In genomic region chr2:61668260-61668659, GRCm38 (mm10) we compare ENCODE assay signal across 9 mouse cellular contexts. TPM values are rescaled to one million over a fixed set of nuclear protein-coding genes. Genes with fewer than 3 reads are reported as not detected.
DNase-seq lines count a peak whose midpoint lies in the region; ATAC-seq and TF ChIP-seq lines count a peak whose summit lies in the region.
"Had no signal": no experiment of that assay in that cellular context is flagged by ENCODE, and none has a peak within 500 bp of the region (broad histone marks: within the 10 kb centered on the region; RNA-seq: fewer than 3 reads in every experiment).

No protein-coding gene starts in this region.

- no peak overlapping the region for H3K4me3 ChIP-seq in intestine, embryonic 14.5 days (ENCODE audit: low read depth, low read length)
- H3K4me3 ChIP-seq in intestine, embryonic 15.5 days (replicated peaks), result no peak overlapping the region
- H3K4me3 ChIP-seq in E14TG2a.4 (replicated peaks; ENCODE audit: low read length), result no peak overlapping the region
- H3K4me3 ChIP-seq in bone marrow, adult 2 months (replicated peaks; ENCODE audit: control insufficient read depth, low read depth, low read length), result no peak overlapping the region
- no peak overlapping the region for H3K4me3 ChIP-seq in embryonic facial prominence, embryonic 11.5 days (ENCODE audit: low read depth, low read length)
- H3K4me3 ChIP-seq in neural tube, embryonic 11.5 days (ENCODE audit: low read depth, low read length), result no peak overlapping the region
- H3K4me3 ChIP-seq: erythroblast, embryonic 14.5 days had no signal

- no peak overlapping the region for H3K27ac ChIP-seq in intestine, embryonic 14.5 days (ENCODE audit: low read depth)
- no peak overlapping the region for H3K27ac ChIP-seq in intestine, embryonic 15.5 days
- no peak overlapping the region for H3K27ac ChIP-seq in bone marrow, adult 2 months (ENCODE audit: control insufficient read depth, insufficient read depth, low read depth, low read length, poor library complexity)
- no peak overlapping the region for H3K27ac ChIP-seq in embryonic facial prominence, embryonic 11.5 days (replicated peaks; ENCODE audit: low read depth, low read length)
- H3K27ac ChIP-seq in neural tube, embryonic 11.5 days (ENCODE audit: low read depth, low read length), result no peak overlapping the region

- no peaks in the 10 kb centered on the region for H3K27me3 ChIP-seq in intestine, embryonic 14.5 days (replicated peaks; ENCODE audit: control insufficient read depth, insufficient read depth, low read length)
- H3K27me3 ChIP-seq in intestine, embryonic 15.5 days (replicated peaks), result no peaks in the 10 kb centered on the region
- peaks cover 26% of the 10 kb centered on the region for H3K27me3 ChIP-seq in E14TG2a.4 (ENCODE audit: insufficient read depth, low read length)
- H3K27me3 ChIP-seq in embryonic facial prominence, embryonic 11.5 days (ENCODE audit: control insufficient read depth, insufficient read depth, low read length), result no peaks in the 10 kb centered on the region
- H3K27me3 ChIP-seq in neural tube, embryonic 11.5 days (ENCODE audit: control insufficient read depth, insufficient read depth, low read length), result no peaks in the 10 kb centered on the region

- peak; percentile 63 for DNase-seq in intestine, embryonic 14.5 days (ENCODE audit: low spot score)
- peak; percentile 56 for DNase-seq in embryonic facial prominence, embryonic 11.5 days (ENCODE audit: low spot score)
- DNase-seq in layer of hippocampus, postnatal 14 days (ENCODE audit: low spot score in 2 of 2), result peak; percentile 21 to 48
- peak; percentile 20 for DNase-seq in neural tube, embryonic 11.5 days (ENCODE audit: low spot score)
- peak; percentile 59 to 68 for DNase-seq in thymus, postnatal 36 days

- no peak overlapping the region for H3K4me2 ChIP-seq in intestine, embryonic 14.5 days (ENCODE audit: low read length)
- no peak overlapping the region for H3K4me2 ChIP-seq in intestine, embryonic 15.5 days (replicated peaks)
- no peak overlapping the region for H3K4me2 ChIP-seq in embryonic facial prominence, embryonic 11.5 days (ENCODE audit: low read depth, low read length)
- H3K4me2 ChIP-seq in neural tube, embryonic 11.5 days (ENCODE audit: low read depth), result no peak overlapping the region

- no peak overlapping the region for H3K9ac ChIP-seq in intestine, embryonic 14.5 days (ENCODE audit: low read length)
- H3K9ac ChIP-seq in intestine, embryonic 15.5 days, result no peak overlapping the region
- H3K9ac ChIP-seq in embryonic facial prominence, embryonic 11.5 days (replicated peaks; ENCODE audit: low read length), result no peak overlapping the region
- no peak overlapping the region for H3K9ac ChIP-seq in neural tube, embryonic 11.5 days (ENCODE audit: low read length)

- TF ChIP-seq CTCF in E14TG2a.4 (conservative IDR thresholded peaks at IDR 0.05; ENCODE audit: low read length), result peak; percentile 70
- TF ChIP-seq CTCF in bone marrow, adult 2 months (IDR thresholded peaks at IDR 0.05; ENCODE audit: control insufficient read depth, insufficient read depth, low read length), result peak; percentile 68

- H3K4me1 ChIP-seq in intestine, embryonic 14.5 days (replicated peaks; ENCODE audit: control insufficient read depth, insufficient read depth, low read length), result no peaks in the 10 kb centered on the region
- H3K4me1 ChIP-seq in intestine, embryonic 15.5 days (replicated peaks), result no peaks in the 10 kb centered on the region
- H3K4me1 ChIP-seq in E14TG2a.4 (replicated peaks; ENCODE audit: low read depth, low read length), result no peaks in the 10 kb centered on the region
- H3K4me1 ChIP-seq in bone marrow, adult 2 months (ENCODE audit: control insufficient read depth, insufficient read depth, low read length), result no peaks in the 10 kb centered on the region
- no peaks in the 10 kb centered on the region for H3K4me1 ChIP-seq in embryonic facial prominence, embryonic 11.5 days (ENCODE audit: control insufficient read depth, insufficient read depth, low read length)
- no peaks in the 10 kb centered on the region for H3K4me1 ChIP-seq in neural tube, embryonic 11.5 days (ENCODE audit: control insufficient read depth, insufficient read depth, low read length)

- no peak for ATAC-seq in intestine, embryonic 14.5 days (replicated peaks; ENCODE audit: low FRiP score, low TSS enrichment, low read depth)
- no peak for ATAC-seq in intestine, embryonic 15.5 days
- no peak for ATAC-seq in embryonic facial prominence, embryonic 11.5 days (replicated peaks; ENCODE audit: insufficient number of reproducible peaks, low FRiP score, low TSS enrichment, low read depth)
- no peak for ATAC-seq in neural tube, embryonic 11.5 days (ENCODE audit: insufficient read depth, low FRiP score, low TSS enrichment)

- no peak for TF ChIP-seq POLR2A in bone marrow, adult 2 months (IDR thresholded peaks at IDR 0.05; ENCODE audit: borderline replicate concordance, control insufficient read depth, low read depth, low read length)

- 34% methylated on average over 4 of the region's 4 CpGs for WGBS in intestine, embryonic 14.5 days
- 32% methylated on average over 4 of the region's 4 CpGs for WGBS in intestine, embryonic 15.5 days
- WGBS in bone marrow, adult 2 months, result 29% methylated on average over 4 of the region's 4 CpGs
- 27% methylated on average over 4 of the region's 4 CpGs for WGBS in embryonic facial prominence, embryonic 11.5 days
- 29% methylated on average over 4 of the region's 4 CpGs for WGBS in neural tube, embryonic 11.5 days

- no peaks in the 10 kb centered on the region for H3K36me3 ChIP-seq in intestine, embryonic 14.5 days (ENCODE audit: control insufficient read depth, insufficient read depth, low read length)
- no peaks in the 10 kb centered on the region for H3K36me3 ChIP-seq in intestine, embryonic 15.5 days
- no peaks in the 10 kb centered on the region for H3K36me3 ChIP-seq in E14TG2a.4 (ENCODE audit: insufficient read depth, low read length)
- no peaks in the 10 kb centered on the region for H3K36me3 ChIP-seq in embryonic facial prominence, embryonic 11.5 days (replicated peaks; ENCODE audit: control insufficient read depth, insufficient read depth, low read depth, low read length)
- no peaks in the 10 kb centered on the region for H3K36me3 ChIP-seq in neural tube, embryonic 11.5 days (ENCODE audit: control insufficient read depth, insufficient read depth, low read length)

- no peaks in the 10 kb centered on the region for H3K9me3 ChIP-seq in intestine, embryonic 14.5 days (ENCODE audit: control insufficient read depth, low read length)
- H3K9me3 ChIP-seq in intestine, embryonic 15.5 days, result no peaks in the 10 kb centered on the region
- no peaks in the 10 kb centered on the region for H3K9me3 ChIP-seq in E14TG2a.4 (ENCODE audit: low read length)
- H3K9me3 ChIP-seq in embryonic facial prominence, embryonic 11.5 days (replicated peaks; ENCODE audit: control insufficient read depth, low read length), result no peaks in the 10 kb centered on the region
- no peaks in the 10 kb centered on the region for H3K9me3 ChIP-seq in neural tube, embryonic 11.5 days (ENCODE audit: control insufficient read depth, low read length)

RNA-seq across cellular contexts. Expression of gene Psmd14, which starts 43.2 kb away (rescaled TPM):
- polyA plus RNA-seq in intestine, embryonic 14.5 days (2014; fragmentation: Nextera tagmentation; extraction: Ambion mirVana), result 193 and 195 TPM in 2 replicates
- 165 and 185 TPM in 2 replicates for polyA plus RNA-seq in intestine, embryonic 15.5 days (2015; fragmentation: Nextera tagmentation; extraction: Ambion mirVana)
- polyA plus RNA-seq in bone marrow, adult 2 months (2011; ENCODE audit: insufficient read depth, insufficient read length, low replicate concordance, missing spikeins), result 43.3 and 70.8 TPM in 2 replicates
- polyA plus RNA-seq in embryonic facial prominence, embryonic 11.5 days (2014; fragmentation: Nextera tagmentation; extraction: Ambion mirVana), result 257 and 262 TPM in 2 replicates
- total RNA-seq in layer of hippocampus, postnatal 14 days (2021), result 100 to 1,000 TPM; 107 to 109 TPM
- 268 TPM in 2 replicates for polyA plus RNA-seq in neural tube, embryonic 11.5 days (2014; fragmentation: Nextera tagmentation; extraction: Ambion mirVana)
